Mouse (Mus musculus): Measurements from ENCODE around the gene Syngr1. TPM values are rescaled to one million over a fixed set of nuclear protein-coding genes. Genes with fewer than 3 reads are reported as not detected.

Syngr1 gene
- polyA plus RNA-seq (2017; shearing (Covaris generic)), result 2.0 TPM

DNA sequence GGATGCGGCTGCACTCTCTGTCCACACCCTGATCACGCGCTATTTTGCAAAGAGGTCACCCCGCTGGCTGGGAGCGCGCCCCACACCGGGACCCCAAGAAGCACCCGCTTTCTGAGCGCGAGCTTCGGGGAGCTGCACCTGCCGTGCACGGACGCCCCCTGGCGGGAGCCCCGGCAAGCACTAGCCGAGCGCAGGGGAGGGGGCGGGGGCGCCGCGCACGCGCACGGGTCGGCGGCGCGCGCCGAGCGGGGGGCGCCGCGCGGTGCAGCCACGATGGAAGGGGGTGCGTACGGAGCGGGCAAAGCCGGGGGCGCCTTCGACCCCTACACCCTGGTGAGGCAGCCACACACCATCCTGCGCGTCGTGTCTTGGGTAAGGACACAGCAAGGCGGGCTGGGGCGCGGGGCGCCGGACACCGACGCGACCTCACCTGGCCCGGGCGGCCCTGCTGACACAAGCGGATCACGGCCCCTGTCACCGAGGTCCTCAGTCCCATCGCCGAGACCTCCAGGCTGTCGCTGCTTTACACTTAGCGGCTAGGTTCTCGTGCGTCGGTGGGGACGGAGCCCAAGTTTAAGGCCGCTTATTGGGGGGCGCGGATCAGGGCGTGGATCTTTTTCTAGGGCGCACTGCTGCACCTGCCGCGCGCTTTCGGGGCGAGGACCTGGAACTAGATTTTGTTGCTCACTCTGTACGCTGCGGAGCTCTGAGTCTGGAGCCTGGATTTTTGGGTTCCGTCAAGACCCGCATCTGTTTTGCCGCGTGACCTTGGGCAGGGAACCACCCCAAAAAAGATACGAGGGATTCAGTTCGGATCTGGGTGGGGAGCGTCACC, at the start of gene Syngr1, which contains the start of gene Rpl3:
Syngr1 (plus strand) TSS at position 214 of the 835 bp plus-strand sequence.
Rpl3 (minus strand) TSS at position 748 of the 835 bp plus-strand sequence.

DNA sequence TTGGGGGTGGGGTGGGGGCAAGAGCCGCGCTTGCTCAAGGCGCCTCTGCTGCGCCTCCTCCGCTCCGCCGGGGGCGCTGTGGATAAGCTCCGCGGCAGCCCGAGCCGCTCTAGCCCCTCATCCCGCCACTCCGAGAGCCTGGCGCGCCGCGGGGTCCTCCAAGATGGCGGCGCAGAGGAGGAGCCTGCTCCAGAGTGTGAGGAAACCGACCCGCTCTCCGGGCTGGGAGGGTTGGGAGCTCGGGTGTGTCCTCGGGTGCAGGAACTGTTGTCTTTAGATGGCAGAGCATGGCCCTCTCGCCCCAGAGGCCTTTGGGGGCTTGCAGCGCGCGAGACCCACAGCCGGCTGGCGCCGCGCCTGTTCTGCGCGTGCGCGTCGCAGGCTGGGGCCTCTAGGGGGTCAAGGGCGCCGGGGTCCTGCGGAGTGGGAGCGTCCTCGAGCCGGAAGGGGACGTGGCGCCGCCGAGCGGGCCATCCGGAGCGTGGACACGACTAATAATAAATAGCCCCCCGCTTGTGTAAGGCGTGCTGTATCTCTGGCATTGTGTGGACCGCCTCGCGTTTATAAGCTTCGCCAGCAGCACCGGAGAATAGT, 42.0 kb downstream of the Syngr1 start, which contains the start of gene Tab1:
Tab1 (plus strand) TSS at position 135 of the 594 bp plus-strand sequence.

Other genes with a start within 250 kb of the Syngr1 start
- gene Apobec3, start 199.7 kb upstream of the Syngr1 start, polyA plus RNA-seq (2017; shearing (Covaris generic)), result 105 TPM
- 129 TPM for gene Cbx7, start 120.2 kb upstream of the Syngr1 start, polyA plus RNA-seq (2017; shearing (Covaris generic))
- not detected for gene Pdgfb, start 76.4 kb upstream of the Syngr1 start, polyA plus RNA-seq (2017; shearing (Covaris generic))
- gene Rpl3, start 534 bp downstream of the Syngr1 start, polyA plus RNA-seq (2017; shearing (Covaris generic)), result 2,310 TPM
- 18.9 TPM for gene Tab1, start 41.8 kb downstream of the Syngr1 start, polyA plus RNA-seq (2017; shearing (Covaris generic))
- not detected for gene Mgat3, start 82.4 kb downstream of the Syngr1 start, polyA plus RNA-seq (2017; shearing (Covaris generic))
- 32.5 TPM for gene Mief1, start 142.7 kb downstream of the Syngr1 start, polyA plus RNA-seq (2017; shearing (Covaris generic))
- gene AC140267.1, start 144.5 kb downstream of the Syngr1 start, polyA plus RNA-seq (2017; shearing (Covaris generic)), result not detected
- gene Atf4, start 163.8 kb downstream of the Syngr1 start, polyA plus RNA-seq (2017; shearing (Covaris generic)), result 265 TPM
- gene Rps19bp1, start 173.0 kb downstream of the Syngr1 start, polyA plus RNA-seq (2017; shearing (Covaris generic)), result 22.9 TPM
- not detected for gene Cacna1i, start 195.9 kb downstream of the Syngr1 start, polyA plus RNA-seq (2017; shearing (Covaris generic))

All from naive thymus-derived CD4-positive, alpha-beta T cell, adult 5 months (primary cell).